Mouse (Mus musculus) lung, postnatal 10 days (tissue): ENCODE results near the gene Sult4a1.

Source experiments
- DNase-seq: peaks from one replicate; pipeline ENCODE4 v3.0.0; 2021

Gene Sult4a1

GRCm38 (mm10) chr15:84094921-84095320 is 10.6 kb downstream of the Sult4a1 start:
- DNase-seq = no peak

- no peak for DNase-seq
These were observed 18.8 kb downstream of the Sult4a1 start for GRCm38 (mm10) chr15:84086775-84087174.

- no peak for DNase-seq
These were observed 19.2 kb downstream of the Sult4a1 start for GRCm38 (mm10) chr15:84086364-84086763.

GRCm38 (mm10) chr15:84080069-84080468 is 25.5 kb downstream of the Sult4a1 start:
- peak; percentile 77 for DNase-seq

GRCm38 (mm10) chr15:84079519-84079918 is 26.0 kb downstream of the Sult4a1 start:
- no peak for DNase-seq

GRCm38 (mm10) chr15:84078667-84079066 is 26.9 kb downstream of the Sult4a1 start:
- no peak for DNase-seq

- DNase-seq = no peak
These were observed 28.4 kb downstream of the Sult4a1 start for GRCm38 (mm10) chr15:84077151-84077550.

GRCm38 (mm10) chr15:84074705-84075185 is 30.8 kb downstream of the Sult4a1 start:
- peak; percentile 21 for DNase-seq

GRCm38 (mm10) chr15:84073911-84074704 is 31.4 kb downstream of the Sult4a1 start:
- peak; percentile 62 for DNase-seq

- no peak for DNase-seq
These were observed 32.5 kb downstream of the Sult4a1 start for GRCm38 (mm10) chr15:84073058-84073457.

GRCm38 (mm10) chr15:84072226-84072625 is 33.3 kb downstream of the Sult4a1 start:
- DNase-seq = peak; percentile 77

GRCm38 (mm10) chr15:84070116-84070676 is 35.4 kb downstream of the Sult4a1 start:
- no peak for DNase-seq

GRCm38 (mm10) chr15:84069455-84070050 is 36.0 kb downstream of the Sult4a1 start:
- DNase-seq = no peak

- no peak for DNase-seq
These were observed 39.9 kb downstream of the Sult4a1 start for GRCm38 (mm10) chr15:84065701-84066100.

- DNase-seq = no peak
These were observed 40.4 kb downstream of the Sult4a1 start, which contains the start of gene Efcab6 for GRCm38 (mm10) chr15:84065140-84065539. Gene Efcab6 (minus strand): TSS chr15:84065379.

GRCm38 (mm10) chr15:84058841-84059240 is 46.7 kb downstream of the Sult4a1 start:
- DNase-seq = no peak

GRCm38 (mm10) chr15:84056083-84056482 is 49.5 kb downstream of the Sult4a1 start:
- DNase-seq = no peak

- DNase-seq = peak; percentile 85
These were observed 51.7 kb downstream of the Sult4a1 start for GRCm38 (mm10) chr15:84053859-84054258.

GRCm38 (mm10) chr15:84053240-84053639 is 52.3 kb downstream of the Sult4a1 start:
- DNase-seq = no peak

GRCm38 (mm10) chr15:84052390-84052789 is 53.2 kb downstream of the Sult4a1 start:
- no peak for DNase-seq

- peak; percentile 11 for DNase-seq
These were observed 56.0 kb downstream of the Sult4a1 start for GRCm38 (mm10) chr15:84049570-84049969.

- no peak for DNase-seq
These were observed 60.0 kb downstream of the Sult4a1 start for GRCm38 (mm10) chr15:84045562-84045961.

- DNase-seq = no peak
These were observed 68.5 kb downstream of the Sult4a1 start for GRCm38 (mm10) chr15:84037067-84037466.
